Mouse (Mus musculus) ES-Bruce4 (cell line): Measurements from ENCODE around the gene Stk24. TPM values are rescaled to one million over a fixed set of nuclear protein-coding genes. Genes with fewer than 3 reads are reported as not detected.

Experiments
- H3K27ac ChIP-seq: 2 replicates; pipeline ENCODE4 v1.5.1; 2012; ENCODE audit warnings: low read length, inconsistent platforms; ENCODE audit not compliant: insufficient read depth
- H3K27me3 ChIP-seq: 2 replicates; pipeline ENCODE4 v1.6.1; 2012; ENCODE audit warnings: mild to moderate bottlenecking, low read length, inconsistent platforms; ENCODE audit not compliant: control insufficient read depth, poor library complexity, insufficient read depth, severe bottlenecking
- H3K36me3 ChIP-seq: 2 replicates; pipeline ENCODE4 v1.6.1; 2012; ENCODE audit warnings: inconsistent platforms, mild to moderate bottlenecking, low read length, moderate library complexity; ENCODE audit not compliant: control insufficient read depth, poor library complexity, insufficient read depth, severe bottlenecking
- H3K4me1 ChIP-seq: one replicate; pipeline ENCODE4 v1.8.1; 2011; ENCODE audit warnings: low read length; ENCODE audit not compliant: control insufficient read depth, insufficient read depth
- H3K4me3 ChIP-seq: 2 replicates; pipeline ENCODE4 v1.5.1; 2011; ENCODE audit warnings: low read depth, mild to moderate bottlenecking, low read length
- H3K9ac ChIP-seq: 2 replicates; pipeline ENCODE4 v1.6.1; 2012; ENCODE audit warnings: low read depth, mild to moderate bottlenecking, inconsistent platforms; ENCODE audit not compliant: poor library complexity, severe bottlenecking
- H3K9me3 ChIP-seq: replicated peaks from 2 replicates; pipeline ENCODE4 v1.6.1; 2012; ENCODE audit warnings: mild to moderate bottlenecking, low read length, inconsistent platforms; ENCODE audit not compliant: control insufficient read depth, poor library complexity, insufficient read depth, severe bottlenecking
- CTCF ChIP-seq: IDR thresholded peaks from one replicate; pipeline ENCODE4 v1.8.1; 2011; ENCODE audit warnings: low read depth, low read length
- EP300 ChIP-seq: IDR thresholded peaks from 2 replicates; pipeline ENCODE4 v1.6.1; 2011; ENCODE audit warnings: low read depth, low read length; ENCODE audit not compliant: insufficient read depth
- POLR2A ChIP-seq: IDR thresholded peaks from one replicate; pipeline ENCODE4 v1.8.1; 2011; ENCODE audit warnings: low read length; ENCODE audit not compliant: insufficient read depth
- polyA plus RNA-seq: library from polyadenylated mRNA; stranded (reverse); fragments of >200 nt; gene quantifications from 2 replicates; pipeline ENCODE4 v1.2.4, GENCODE M21; 2011; ENCODE audit warnings: low read depth; ENCODE audit not compliant: missing spikeins, insufficient read depth, insufficient read length

Stk24 gene
- polyA plus RNA-seq, 1 experiment: 135 TPM

DNA sequence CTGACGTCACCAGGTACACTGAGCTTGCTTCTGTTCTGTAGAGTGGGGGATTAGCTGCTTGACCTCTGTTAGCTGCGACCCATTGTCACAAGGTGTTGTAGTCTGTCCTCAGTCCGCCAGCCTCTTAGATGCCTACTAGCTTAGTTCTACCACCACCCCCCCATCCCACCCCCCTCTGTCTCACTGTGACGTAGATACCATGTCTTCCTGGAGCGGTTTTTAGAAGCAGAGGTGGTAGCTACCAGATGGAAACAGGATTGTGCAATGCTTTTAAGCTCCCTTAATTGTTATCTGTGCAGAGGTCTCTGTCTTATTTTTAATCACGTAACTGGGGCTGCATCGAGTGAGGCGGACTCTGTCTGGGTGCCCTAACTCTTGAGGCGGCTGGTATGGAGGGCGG is 124.9 kb downstream of the Stk24 start:
- Histone ChIP-seq H3K9ac (no peak overlapping the region), H3K4me3 (no peak overlapping the region), H3K4me1 (no peaks in the 10 kb centered on the region), H3K36me3 (no peaks in the 10 kb centered on the region), H3K27ac (no peak overlapping the region), H3K9me3 (no peaks in the 10 kb centered on the region), H3K27me3 (no peaks in the 10 kb centered on the region)
- TF ChIP-seq CTCF (no peak), POLR2A (no peak), EP300 (no peak)

DNA sequence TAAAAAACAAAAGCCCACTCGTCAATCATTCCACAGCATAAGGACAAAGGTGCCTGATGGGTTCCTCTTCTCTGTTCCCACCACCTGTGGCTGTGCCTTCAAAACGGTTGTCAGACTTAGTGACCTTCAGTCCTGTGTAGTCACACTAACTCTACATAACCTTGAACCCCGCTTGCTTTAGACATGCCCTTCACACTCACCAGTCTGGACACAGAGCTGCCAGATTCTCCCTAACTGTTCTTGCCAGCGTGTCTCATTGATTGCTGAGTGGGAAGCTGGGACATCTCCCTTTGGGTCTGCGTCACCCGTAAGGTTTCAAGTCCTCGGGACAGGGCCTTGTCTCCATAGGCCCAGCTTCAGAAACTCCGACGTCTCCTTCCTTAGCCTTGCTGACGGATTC is 127.3 kb downstream of the Stk24 start:
- no peaks in the 10 kb centered on the region for H3K36me3 ChIP-seq
- no peak overlapping the region for H3K4me3 ChIP-seq
- H3K27ac ChIP-seq: no peak overlapping the region
- no peaks in the 10 kb centered on the region for H3K9me3 ChIP-seq
- TF ChIP-seq CTCF (no peak), POLR2A (no peak), EP300 (no peak)
- H3K4me1 ChIP-seq: no peaks in the 10 kb centered on the region
- H3K9ac ChIP-seq: no peak overlapping the region
- H3K27me3 ChIP-seq: no peaks in the 10 kb centered on the region

DNA sequence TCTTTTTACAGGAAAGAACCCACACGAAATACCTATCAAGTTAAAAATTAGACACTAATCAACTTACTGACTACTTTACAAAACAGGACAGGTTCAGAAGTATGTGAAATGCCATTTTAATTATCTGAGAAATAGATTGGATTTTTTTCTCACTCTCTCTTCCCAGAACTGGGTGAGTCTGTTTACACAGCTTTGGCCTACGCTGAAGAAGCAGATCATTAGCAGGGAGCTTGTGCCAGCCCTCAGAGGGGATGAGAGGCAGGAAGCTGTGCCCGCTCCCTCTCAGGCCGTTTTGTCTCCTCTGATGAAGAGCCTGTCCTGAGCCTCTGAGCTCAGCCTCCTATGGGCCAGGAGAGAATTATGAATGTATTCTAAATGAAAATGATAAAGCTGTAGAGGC is 128.1 kb downstream of the Stk24 start:
- H3K4me3 ChIP-seq: no peak overlapping the region

DNA sequence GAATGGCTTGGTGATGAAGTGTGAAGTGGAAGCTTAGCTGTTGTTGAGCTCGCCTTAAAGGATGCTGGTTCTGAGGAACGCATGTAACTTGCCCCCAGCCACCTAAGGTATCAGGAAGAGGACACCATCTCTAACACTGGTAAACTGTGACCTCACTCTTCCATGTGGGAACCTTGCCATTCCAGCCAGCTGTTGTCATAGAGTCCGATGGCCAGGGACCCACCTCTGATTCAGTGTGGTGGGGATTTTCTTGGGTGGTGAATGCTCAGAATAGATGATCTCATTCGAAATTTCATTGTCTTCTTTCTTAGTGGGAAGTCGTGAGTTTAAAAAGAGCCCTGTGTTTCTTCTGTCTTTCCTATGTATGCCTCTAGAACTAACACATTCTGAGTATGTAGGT is 128.7 kb downstream of the Stk24 start:
- Histone ChIP-seq H3K27ac (no peak overlapping the region), H3K9me3 (no peaks in the 10 kb centered on the region), H3K27me3 (no peaks in the 10 kb centered on the region), H3K4me3 (no peak overlapping the region), H3K9ac (no peak overlapping the region), H3K4me1 (no peaks in the 10 kb centered on the region), H3K36me3 (no peaks in the 10 kb centered on the region)
- TF ChIP-seq EP300 (no peak), CTCF (no peak), POLR2A (no peak)

More for the DNA sequence above, 128.1 kb downstream of the Stk24 start:
- no peaks in the 10 kb centered on the region for H3K4me1 ChIP-seq
- no peak overlapping the region for H3K27ac ChIP-seq
- H3K27me3 ChIP-seq: no peaks in the 10 kb centered on the region
- TF ChIP-seq CTCF (no peak), EP300 (no peak), POLR2A (no peak)
- no peaks in the 10 kb centered on the region for H3K9me3 ChIP-seq
- no peaks in the 10 kb centered on the region for H3K36me3 ChIP-seq
- H3K9ac ChIP-seq: no peak overlapping the region

DNA sequence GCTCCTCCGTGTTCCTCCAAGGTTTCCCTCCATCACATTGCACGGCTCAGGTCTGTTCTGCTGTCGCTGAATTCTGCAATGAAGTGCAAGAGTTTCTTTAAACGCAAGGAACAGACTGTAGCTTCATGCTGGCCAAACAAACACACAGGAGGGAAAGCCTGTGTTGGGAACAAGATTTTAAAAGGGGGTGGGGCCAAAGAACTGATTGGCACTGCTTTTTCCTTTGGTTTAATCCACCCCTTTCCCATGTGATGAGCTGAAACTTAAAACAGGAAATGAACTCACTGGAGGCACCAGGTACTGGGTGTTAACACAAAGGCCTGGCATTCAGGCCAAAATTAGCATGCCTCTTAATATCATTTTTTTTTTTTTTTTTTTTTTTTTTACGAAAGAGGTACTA is 131.5 kb downstream of the Stk24 start:
- no peaks in the 10 kb centered on the region for H3K4me1 ChIP-seq
- no peak overlapping the region for H3K27ac ChIP-seq
- TF ChIP-seq POLR2A (no peak), EP300 (no peak), CTCF (no peak)

DNA sequence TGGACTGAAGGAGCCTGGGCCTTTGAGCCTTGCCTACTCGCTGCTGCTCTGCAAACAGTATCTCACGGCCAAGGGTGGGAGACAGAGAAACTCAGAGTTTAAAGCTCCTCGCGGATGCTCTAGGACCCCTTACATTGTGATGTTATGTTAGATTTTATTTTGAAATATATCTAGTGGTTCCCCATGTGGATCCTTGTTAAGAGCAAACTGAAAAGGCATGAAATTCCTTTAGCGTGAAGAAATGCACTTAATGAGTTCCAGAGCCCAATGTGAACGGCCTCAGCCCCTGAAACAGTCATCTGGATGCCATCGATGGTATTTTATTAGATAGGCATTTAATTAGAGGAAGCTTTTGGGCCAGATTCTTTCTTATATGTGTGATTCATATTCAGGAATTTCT is 132.5 kb downstream of the Stk24 start:
- H3K4me1 ChIP-seq: no peaks in the 10 kb centered on the region
- H3K9ac ChIP-seq: no peak overlapping the region
- H3K4me3 ChIP-seq: no peak overlapping the region
- H3K27ac ChIP-seq: no peak overlapping the region
- no peaks in the 10 kb centered on the region for H3K36me3 ChIP-seq
- no peak for TF ChIP-seq CTCF
- TF ChIP-seq EP300: no peak
- no peak for TF ChIP-seq POLR2A
- H3K27me3 ChIP-seq: no peaks in the 10 kb centered on the region
- no peaks in the 10 kb centered on the region for H3K9me3 ChIP-seq

More for the DNA sequence above, 131.5 kb downstream of the Stk24 start:
- no peaks in the 10 kb centered on the region for H3K9me3 ChIP-seq
- H3K9ac ChIP-seq: no peak overlapping the region
- H3K27me3 ChIP-seq: no peaks in the 10 kb centered on the region
- H3K36me3 ChIP-seq: no peaks in the 10 kb centered on the region
- no peak overlapping the region for H3K4me3 ChIP-seq

DNA sequence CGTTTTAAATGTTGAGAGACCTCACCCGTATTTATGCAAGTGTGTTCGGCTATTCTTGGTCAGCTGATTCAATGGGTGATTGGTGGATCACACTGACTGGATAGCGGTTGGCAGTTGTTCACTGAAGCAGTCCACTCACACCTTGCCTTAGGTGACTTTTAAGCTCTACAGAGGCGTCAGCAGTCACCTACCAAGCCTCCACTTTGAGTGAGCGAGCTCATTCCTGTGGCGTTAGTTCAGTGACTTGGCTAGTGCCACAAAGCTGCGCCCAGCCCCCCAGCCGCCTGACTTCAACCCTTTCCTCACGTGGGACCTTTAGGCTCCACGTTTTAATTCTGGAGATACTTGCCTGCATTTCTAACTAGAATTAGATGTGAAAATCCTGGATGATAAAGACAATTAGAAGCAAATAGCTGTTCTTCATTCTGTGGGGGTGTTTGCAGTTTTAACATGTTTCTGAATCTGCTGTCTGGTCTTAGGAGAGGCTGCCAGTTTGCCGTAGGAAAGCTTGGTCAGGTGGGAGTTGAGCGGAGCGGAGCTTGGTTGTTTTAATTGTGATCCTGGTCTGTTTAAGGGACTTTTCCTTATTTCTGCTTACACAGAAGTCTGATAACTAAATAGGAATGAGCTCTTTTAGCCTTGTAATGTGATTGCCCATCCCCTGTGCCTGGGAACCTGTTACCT is 133.6 kb downstream of the Stk24 start:
- no peaks in the 10 kb centered on the region for H3K4me1 ChIP-seq
- H3K27me3 ChIP-seq: no peaks in the 10 kb centered on the region
- H3K9me3 ChIP-seq: no peaks in the 10 kb centered on the region
- no peaks in the 10 kb centered on the region for H3K36me3 ChIP-seq
- no peak overlapping the region for H3K9ac ChIP-seq
- no peak overlapping the region for H3K27ac ChIP-seq
- TF ChIP-seq CTCF (no peak), POLR2A (no peak)
- H3K4me3 ChIP-seq: no peak overlapping the region
